In the genomic region with DNA sequence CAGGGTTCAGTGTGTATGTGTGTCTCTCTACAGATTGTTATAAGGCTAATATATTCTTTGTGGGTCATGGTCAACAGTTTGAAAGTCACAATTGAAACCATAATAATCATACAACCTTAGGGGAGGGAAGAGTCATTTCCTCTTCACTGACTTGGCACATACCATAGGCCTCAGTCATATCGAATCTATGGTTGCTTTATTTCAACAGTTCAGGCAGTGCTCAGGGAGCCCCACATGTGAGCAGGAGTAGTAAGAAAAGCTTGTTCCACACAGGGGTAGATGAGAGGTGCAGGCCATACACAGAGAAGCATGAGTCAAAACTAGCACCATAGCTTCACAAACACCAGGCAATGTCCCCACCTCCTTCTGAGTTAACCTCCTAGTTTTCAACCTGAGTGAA, we compare ENCODE assay signal across 24 mouse cellular contexts. TPM values are rescaled to one million over a fixed set of nuclear protein-coding genes. Genes with fewer than 3 reads are reported as not detected.
DNase-seq lines count a peak whose midpoint lies in the region; TF ChIP-seq lines count a peak whose summit lies in the region.
"Had no signal": no experiment of that assay in that cellular context is flagged by ENCODE, and none has a peak within 500 bp of the region (broad histone marks: within the 10 kb centered on the region; RNA-seq: fewer than 3 reads in every experiment).

No protein-coding gene starts in this region.

- DNase-seq in 3T3-L1 (ENCODE audit: low read depth, low spot score) (peak; percentile 77), NIH3T3 (ENCODE audit: low read depth) (peak; percentile 63)
- no peak for DNase-seq in right cerebral cortex, postnatal 14 days
- DNase-seq in right cerebral cortex, postnatal 4 days, result no peak
- DNase-seq: adrenal gland, adult 8-10 months; adrenal gland, postnatal 14 days; adrenal gland, postnatal 36 days; B cell, adult 2 months; cerebellum, adult 11-12 months; cerebellum, adult 2 months; cerebellum, adult 9-10 months; cerebellum, postnatal 10 days; cerebellum, postnatal 25 days had no signal

- no peak overlapping the region for H3K4me3 ChIP-seq in embryonic fibroblast, embryonic 13.5 days (ENCODE audit: insufficient read depth, low read length)
- H3K4me3 ChIP-seq: embryonic facial prominence, embryonic 10.5 days; embryonic facial prominence, embryonic 12.5 days; erythroblast, embryonic 14.5 days; forebrain, embryonic 10.5 days; forebrain, embryonic 12.5 days had no signal

- H3K27ac ChIP-seq in embryonic fibroblast, embryonic 13.5 days (ENCODE audit: insufficient read depth, low read length), result peak overlapping the region; percentile 63; the same call in 1 of the 2 replicates
- H3K27ac ChIP-seq: embryonic facial prominence, embryonic 10.5 days; embryonic facial prominence, embryonic 12.5 days; forebrain, embryonic 10.5 days; forebrain, embryonic 12.5 days had no signal

- TF ChIP-seq CTCF in embryonic fibroblast, embryonic 13.5 days (IDR thresholded peaks at IDR 0.05; ENCODE audit: borderline replicate concordance, insufficient read depth, low read length), result no peak

- no peak for TF ChIP-seq POLR2A in embryonic fibroblast, embryonic 13.5 days (IDR thresholded peaks at IDR 0.05; ENCODE audit: low read depth, low read length)

- H3K4me1 ChIP-seq in embryonic fibroblast, embryonic 13.5 days (ENCODE audit: control insufficient read depth, insufficient read depth, low read length), result peaks cover 12% of the 10 kb centered on the region
- H3K4me1 ChIP-seq: embryonic facial prominence, embryonic 10.5 days; embryonic facial prominence, embryonic 12.5 days had no signal

RNA-seq across cellular contexts. Expression of a gene that starts 33.7 kb away (rescaled TPM):
- not detected in 2 replicates for polyA plus RNA-seq in embryonic fibroblast, embryonic 13.5 days (2011; ENCODE audit: insufficient read length, low read depth, missing spikeins)
- polyA plus RNA-seq: activated CD4-positive, CD25-positive, alpha-beta regulatory T cell, adult 4 months; CD4-positive, CD25-positive, alpha-beta regulatory T cell, adult 4 months; embryonic facial prominence, embryonic 10.5 days; embryonic facial prominence, embryonic 12.5 days; embryonic facial prominence, embryonic 14.5 days; erythroblast, embryonic 14.5 days; forebrain, embryonic 10.5 days; forebrain, embryonic 12.5 days; forebrain, embryonic 14.5 days; forebrain, embryonic 16.5 days had no signal

Comparison
In these comparisons a context has a peak if more than half of its experiments do, and no peak if none do; other contexts are left out.
1. DNase-seq: peak in 3T3-L1 (single experiment) and NIH3T3 (single experiment); none in right cerebral cortex, postnatal 14 days (single experiment) and right cerebral cortex, postnatal 4 days (single experiment).